Mouse (Mus musculus) adrenal gland, postnatal 25 days (tissue): Measurements from ENCODE around the gene Dao. TPM values are rescaled to one million over a fixed set of nuclear protein-coding genes. Genes with fewer than 3 reads are reported as not detected.

Source experiments
- DNase-seq: peaks from one replicate; pipeline ENCODE4 v3.0.0; 2021; ENCODE audit warnings: mixed read lengths
- total RNA-seq: library from RNA; stranded (reverse); gene quantifications from 2 replicates; pipeline ENCODE4 v1.2.3, GENCODE M21; 2021

Dao gene
- total RNA-seq, 1 experiment from 2014 or later, result not detected

DNA sequence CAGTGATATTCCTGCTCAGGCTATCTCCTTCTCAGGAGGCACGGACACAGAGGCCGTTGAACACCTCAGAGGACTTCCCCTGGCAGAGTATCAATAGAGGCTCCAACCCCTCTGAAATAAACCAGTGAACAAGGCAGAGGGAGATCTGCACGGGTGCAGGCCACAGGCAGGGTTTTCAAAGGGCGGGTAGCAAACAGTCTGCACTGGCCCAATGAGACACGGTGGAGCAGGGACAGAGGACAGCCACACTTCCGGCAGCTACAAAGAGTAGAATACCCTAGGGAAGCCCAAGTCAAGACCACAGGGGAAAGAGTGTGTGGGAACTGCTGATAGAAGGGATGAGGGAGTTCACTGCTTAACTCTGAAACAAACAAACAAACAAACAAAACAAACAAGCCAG is 20.0 kb upstream of the Dao start:
- no peak for DNase-seq

DNA sequence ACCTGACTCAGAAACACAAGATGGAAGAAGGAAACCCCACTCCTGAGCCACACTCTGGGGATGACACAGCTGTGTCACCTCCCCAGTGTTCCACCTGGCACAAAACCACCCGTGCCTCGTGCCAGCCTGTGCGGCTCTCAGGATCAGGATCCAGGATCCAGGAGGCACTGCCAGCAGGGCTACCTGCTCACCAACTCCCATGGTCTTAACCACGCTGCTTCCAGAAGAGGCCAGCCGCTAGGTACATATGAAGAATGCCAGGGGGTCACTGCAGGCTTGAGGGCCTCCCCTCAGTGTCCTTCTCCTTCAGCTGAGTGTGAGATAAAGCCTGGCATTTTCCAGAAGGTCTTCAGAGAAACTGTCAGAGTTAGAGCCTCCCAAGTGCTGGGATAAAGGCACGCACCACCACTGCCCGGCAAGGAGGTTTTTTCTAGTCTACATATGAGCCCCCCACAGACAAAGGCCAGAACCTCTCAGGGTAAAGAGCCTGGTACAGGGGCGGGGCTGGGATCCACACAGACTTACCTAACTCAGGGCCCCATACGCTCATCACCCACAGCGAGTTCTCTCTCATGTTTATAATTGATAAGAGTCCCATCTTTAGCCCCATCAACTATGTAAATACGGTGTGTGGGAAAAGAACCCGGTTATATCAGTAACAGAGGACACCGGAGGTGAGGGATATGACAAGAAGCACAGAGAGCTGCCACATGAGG is 19.3 kb upstream of the Dao start:
- DNase-seq, result no peak

DNA sequence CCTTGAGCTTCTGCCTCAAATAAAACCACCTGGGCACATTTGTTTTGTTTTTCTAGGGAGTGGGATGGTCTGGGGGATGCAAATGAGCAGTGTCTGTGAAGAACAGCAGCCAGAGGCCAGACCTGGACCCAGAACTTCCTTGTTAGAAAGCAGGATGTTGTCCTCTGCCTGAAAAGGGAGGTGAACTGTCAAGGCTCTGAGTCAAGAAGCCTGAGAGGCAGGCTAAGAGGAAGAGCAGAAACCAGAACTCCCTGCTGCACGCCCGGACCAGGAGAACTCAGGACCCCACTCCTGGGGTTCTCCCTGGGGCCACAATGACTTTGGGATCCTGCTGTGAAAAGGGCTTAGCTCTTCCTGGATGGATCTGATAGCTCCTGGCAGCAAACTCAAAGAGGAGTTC is 17.8 kb upstream of the Dao start:
- no peak for DNase-seq

DNA sequence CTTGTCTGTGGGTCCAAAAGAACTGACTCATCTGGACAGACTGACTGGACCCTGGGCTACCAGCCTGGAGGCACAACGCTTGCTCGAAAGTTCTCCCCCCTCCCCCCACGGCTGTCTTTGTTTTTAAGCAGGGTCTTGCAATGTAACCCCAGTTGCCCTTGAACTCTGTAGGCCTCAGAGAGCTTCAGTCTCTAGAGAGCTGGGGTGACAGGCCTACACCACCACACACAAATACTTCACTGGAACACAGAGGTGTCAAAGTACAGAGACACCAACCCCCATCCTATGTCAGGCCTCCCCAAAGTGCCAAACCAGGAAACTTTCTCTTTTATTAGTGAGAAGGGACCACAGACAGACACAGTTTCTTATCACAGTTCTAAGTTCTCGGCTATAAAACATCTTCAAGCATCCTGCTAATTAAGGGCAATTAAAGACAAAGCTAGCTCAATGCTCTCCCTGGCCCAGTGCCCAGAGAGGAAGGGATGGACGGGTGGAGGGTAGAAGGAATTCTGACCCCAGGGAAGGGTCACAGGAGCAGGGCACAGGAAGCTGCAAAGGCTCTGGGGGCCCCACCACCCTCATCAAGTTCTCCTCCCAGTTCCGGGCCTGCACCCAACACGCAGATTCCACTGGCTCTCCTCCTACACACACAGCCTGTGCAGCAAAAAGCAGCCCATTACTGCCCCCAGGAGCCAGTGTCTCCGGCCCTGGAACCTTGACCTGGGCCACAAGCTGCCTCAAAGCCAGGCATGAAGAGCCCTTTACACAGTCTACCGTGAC is 17.1 kb upstream of the Dao start:
- peak; percentile 39 for DNase-seq

DNA sequence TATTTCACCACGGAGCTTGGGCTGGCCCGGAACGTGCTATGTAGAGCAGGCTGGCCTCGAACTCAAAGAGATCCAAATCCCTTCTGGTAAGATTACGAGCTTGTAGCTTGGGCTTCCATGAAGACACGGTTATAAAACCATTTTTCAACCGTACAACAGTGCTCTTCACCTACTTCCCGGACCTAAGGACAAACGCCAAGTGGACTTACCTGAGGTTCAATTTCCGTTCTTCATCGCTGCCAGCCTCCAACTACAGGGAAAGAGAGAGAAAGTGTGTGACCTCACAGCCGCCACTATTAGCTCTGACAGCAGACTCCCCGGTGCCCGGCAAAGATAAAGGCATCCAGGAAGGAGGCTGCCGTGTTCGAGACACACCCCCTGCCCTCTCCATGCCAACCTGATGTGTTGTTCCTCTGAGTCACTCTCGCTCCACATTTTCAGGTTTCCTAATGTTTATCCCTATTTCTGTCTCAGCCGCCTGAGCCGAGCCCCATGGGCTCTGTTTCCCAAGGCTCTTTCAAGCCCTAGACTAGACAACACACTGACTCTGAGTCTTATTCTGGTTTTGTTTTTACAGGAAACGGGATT is 14.0 kb upstream of the Dao start:
- DNase-seq, result peak; percentile 40

DNA sequence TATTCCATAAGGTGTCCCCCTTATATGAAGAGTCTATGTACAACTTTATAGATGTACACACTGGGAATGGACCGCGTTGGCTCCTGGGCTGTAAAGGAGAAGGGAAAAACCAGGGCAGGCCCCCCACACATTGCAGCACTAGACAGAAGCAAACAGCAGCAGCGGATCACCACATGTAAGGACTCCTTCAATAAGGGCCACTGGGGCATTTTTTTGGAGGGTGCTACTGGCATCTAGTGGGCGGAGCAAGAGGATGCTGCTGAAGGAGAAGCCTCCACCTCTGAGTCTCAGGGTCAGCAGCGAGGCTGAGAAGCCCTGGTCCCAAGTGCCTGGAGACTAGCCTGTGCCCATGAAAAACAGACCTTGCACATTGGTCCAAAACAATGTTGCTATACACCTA is 12.9 kb upstream of the Dao start:
- no peak for DNase-seq

DNA sequence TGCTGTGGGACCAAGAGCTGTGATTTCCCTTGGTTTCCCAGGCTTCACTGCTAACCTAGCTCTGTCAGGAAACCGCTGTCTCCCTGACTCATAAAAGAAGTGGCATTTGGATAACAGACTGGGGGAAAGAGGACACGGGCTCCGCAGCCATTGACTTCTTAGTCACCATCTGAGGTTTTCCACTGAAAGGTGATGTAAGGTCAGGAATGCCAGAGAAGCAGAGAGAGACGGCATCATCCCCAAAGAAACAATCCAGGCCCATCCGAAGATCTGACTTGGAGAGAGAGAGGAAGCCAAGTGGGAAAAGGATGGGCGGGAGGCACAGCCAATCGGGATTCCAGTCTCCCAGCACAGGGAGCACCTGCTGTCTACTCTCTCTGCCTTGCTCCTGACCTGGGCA is 12.4 kb upstream of the Dao start:
- DNase-seq, result no peak

DNA sequence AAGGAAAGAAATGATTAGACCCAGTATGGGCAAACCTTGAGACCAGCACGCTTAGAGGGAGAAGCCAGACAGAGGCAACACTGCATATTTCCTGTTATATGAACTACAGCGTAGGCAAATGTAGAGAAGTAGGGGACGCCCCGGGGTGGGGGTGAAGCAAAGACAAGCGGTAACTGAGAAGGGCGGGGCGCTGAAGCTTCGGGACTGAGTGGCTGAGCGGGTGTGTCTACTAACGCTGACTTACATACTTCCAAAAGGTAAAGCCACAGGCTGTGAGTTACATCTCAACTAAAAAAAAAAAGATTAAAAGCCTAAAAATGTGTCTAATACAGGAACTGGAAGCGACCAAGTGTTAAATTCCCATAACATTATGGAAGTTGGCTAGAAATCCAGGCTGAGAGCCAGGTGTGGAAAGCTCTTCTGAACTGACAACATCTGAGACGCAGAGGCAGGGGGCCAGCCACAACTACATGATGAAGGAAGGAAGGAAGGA is 11.1 kb upstream of the Dao start:
- no peak for DNase-seq

DNA sequence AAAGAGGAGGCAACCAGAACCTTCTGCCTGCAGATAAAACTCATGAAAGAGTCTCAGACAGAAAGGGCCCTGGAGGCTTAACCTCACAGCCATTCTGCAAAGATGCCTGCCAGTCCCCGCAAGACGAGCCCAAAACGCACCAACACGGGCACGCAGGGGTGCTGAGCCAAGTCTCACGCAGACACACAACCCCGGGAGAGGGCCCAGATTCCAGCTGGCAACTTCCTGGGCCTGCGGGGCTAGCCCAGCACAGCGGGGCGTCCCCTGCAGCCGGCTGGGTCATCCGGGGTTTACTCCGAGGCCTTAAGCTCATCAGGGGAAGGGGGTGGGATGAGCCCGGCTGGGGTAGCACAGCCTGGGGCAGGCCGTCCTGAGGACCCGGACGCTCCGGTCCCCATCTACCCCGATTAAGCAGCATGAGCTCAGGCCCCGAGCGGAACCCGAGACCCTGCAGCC is 10.4 kb upstream of the Dao start:
- DNase-seq, result peak; percentile 44

DNA sequence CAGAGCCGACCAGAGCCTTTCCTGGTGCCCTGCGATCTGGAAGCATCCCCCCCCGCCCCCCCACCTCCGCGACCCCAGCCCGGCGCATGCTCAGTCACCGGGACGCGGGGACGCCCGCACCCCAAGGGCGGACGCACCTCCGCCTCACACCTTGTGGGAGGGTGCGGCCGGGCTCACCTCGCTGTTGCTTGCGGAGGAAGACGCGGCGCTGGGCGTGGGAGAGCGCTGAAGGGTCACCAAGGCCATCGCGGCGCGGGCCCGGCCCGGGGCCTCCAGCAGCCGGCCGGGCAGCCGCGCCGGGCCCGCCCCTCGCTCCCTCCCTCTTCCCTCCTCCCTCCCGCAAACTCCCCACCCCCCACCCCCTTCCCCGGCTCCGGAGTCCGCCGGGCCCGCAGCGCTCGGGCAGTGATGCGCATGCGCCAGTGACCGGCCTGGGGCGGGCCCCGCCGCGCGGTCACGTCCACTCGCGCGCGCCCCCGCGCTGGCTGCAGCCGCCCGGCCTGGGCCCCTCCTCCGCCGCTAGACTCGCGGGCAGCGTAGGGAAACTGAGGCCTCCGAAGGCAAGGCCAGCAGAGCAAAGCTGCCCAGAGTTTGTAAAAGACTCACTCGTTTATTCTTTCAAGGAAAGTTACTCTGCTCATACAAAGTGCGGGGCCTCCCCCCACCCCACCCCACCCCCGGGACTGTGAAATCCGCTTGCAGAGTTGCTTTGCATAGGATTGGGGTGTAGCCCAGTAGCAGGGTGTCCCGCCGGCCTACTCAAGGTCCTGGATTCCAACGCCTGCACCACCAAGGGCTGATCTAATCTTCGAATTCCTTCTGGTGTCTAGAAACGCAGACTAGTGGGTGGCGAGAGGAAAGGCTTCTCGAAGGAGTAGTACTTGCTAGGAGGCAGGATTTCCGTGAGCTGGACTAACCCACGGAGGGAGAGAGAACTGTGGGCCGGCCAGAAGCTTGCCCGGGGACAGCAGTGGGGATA is 9.7 kb upstream of the Dao start, which contains the start of gene Ssh1:
Ssh1 (minus strand) TSS at position 408 of the 979 bp plus-strand sequence.
- peak; percentile 95 for DNase-seq

DNA sequence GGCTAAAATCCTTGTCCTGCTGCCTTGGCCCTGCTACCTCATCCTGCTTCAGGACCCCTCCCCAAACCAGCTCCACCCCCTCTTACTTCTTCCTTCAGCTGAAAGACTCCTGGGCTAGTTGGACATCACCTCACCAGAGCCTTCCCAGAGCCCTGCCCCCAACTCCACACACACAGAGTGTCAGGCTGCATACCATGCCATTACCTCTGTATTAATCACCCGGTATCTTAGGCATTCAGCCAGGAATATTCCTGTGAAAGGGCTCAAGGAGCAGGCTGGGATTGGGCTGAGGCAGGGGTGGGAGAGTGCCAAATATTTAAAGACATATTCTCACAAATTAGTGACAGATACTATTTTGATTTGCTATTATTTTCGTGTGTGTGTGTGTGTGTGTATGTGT is 7.0 kb upstream of the Dao start:
- DNase-seq, result no peak

DNA sequence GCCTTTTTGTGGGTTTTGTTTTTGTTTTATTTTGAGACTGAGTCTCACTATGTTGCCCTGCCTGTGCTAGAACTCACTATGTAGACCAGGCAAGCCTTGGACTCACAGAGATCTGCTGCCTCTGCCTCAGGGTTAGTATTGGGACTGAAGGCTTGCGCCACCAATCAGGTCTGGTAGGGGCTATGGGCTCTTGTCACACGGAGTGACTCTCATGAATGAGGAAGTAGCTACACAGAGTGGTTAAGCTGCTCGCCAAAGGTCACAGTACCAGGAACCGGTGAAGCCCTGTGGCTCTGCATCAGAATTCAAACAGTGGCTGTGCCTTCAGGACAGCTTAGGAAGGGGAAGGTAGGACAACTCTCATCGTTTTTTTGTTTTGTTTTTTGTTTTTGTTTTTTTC is 4.1 kb upstream of the Dao start:
- DNase-seq, result no peak

DNA sequence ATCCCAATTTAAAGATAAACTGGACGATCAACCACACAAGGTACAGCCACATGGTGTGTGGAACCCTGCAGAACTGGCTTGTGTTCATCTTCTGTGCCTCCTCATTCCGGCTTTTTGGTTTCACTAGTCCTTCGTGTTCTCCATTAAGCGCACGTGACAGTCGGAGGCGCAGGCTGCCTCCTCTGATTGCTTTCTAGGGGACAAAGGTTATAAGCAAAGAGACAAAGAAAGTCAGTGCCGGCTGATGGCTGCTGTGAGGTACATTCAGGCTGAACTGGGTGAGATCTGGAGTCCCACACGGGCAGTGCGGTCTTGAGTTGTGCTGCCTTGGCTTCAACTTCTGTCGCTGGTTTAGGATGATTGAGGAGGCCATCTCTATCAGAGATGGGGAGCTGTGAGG is 1.1 kb downstream of the Dao start:
- no peak for DNase-seq

DNA sequence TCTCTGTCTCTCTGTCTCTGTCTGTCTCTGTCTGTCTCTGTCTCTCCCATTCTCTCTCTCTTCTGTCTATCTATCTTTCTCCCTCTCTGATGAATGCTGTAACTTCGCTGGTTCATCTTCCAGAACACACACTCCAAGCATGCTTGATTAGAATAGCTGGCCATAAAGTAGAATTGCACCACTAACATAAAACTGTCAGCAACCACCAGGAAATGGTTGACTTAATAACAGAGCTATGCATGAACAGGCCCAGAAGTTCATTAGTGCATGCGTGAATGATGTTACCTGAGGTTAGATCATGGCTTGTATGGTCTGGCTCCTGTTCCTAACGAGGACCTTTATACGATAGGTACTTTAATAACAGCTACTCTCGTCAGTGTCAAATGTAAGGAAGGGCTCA is 1.6 kb downstream of the Dao start:
- no peak for DNase-seq

DNA sequence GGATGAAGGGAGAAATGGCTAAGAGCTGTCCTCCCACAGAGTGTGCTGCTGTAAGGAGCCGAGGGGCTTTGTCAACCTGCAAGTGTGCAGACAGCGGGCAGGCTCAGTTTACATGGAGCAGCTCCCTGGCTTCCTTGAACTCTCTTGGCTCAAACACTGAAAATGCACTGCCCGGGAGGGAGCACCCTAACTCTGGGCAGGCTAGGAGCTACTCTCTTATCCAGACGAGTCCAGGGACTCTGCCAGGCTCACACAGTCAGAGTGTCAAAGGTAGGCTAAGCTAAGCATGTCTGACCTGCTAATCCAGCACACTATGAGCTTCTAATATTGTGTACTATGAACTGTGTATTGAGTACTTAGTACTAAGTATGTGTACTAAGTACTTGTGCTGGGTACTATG is 3.5 kb downstream of the Dao start:
- DNase-seq, result no peak

DNA sequence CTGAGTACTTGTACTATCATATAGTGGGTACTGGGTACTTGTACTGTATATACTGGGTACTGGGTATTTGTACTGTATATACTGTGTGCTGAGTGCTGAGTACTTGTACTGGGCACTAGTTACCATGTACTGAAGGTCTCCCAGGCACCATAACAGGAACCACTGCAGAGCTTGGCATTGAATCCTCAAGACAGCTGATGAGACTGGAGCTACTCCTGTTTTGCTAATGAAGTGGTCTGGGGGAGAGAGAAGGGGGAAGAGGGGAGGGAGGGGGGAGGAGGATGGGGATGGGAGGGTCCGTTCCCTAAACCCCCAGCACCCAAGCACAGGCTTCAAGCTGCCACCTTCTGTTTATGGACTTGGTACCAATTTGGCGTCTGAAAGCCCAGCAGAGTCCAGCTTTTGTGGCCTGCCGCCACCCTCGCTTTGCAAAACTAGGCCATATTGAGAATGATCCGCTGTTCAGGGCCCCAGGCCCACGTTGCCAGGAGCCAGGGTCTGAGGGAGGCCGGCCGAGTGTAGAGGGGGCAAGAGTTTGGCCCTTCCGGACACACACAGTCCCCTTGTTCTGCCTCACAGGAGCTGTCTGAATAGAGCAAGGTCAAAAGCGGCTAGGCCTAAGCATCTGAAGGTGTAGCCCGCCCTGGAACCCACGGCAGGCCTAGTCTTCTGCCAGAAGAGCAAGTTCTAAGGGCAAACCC is 4.4 kb downstream of the Dao start:
- DNase-seq, result no peak

DNA sequence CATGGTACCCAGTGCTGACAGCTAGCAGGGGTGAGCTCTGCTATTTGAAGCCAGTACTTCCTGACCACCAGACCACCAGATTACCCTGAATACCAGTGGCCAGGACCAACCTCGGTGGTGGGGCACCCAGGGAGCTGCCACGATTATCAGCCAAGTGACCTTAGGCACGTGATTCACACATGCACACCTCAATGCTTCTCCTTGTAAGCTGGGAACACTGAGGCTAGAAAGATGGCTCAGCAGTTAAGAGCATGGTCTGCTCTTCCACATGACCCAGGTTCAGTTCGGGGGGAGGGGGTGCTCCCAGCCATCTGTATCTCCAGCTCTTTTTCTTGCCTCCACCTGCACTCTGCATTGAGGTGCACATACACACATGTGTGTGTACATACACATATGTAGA is 5.5 kb downstream of the Dao start:
- no peak for DNase-seq

DNA sequence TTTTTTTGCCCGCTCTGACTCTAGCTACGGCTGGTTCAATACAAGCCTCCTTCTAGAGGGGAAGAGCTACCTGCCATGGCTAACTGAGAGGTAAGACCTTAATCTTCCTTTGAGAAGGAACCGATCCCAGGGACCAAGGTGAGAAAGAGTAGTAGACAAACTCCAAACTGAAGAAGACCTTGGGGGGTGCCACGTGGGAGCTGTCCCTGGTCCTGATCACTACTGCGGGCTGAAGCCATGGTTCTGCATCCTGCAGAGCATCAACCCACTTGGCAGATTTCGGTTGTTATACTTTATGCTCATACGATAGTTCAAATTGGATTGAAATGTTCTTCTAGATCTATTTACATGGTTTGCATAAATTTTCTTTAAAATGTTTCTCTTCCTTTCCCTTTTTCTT is 11.6 kb downstream of the Dao start:
- peak; percentile 29 for DNase-seq

DNA sequence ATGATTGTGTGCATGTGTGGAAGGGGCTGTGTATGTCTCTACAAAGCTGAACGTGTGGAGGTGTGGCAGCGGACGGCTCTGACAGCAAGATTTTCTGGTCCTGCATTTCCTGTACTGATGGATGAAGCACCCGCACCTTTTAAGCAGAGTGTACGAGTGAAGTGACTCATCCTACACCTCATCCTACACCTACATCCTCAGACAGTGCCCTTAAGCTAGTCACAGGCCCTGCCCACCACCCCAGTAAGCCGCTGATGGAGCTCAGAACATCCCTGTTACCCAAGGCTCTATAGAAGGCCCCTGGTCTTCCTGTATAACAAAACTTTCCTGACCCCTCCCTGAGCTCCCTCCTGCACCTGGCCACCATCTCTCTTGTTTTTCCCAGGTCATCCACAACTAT is 20.9 kb downstream of the Dao start:
- no peak for DNase-seq

DNA sequence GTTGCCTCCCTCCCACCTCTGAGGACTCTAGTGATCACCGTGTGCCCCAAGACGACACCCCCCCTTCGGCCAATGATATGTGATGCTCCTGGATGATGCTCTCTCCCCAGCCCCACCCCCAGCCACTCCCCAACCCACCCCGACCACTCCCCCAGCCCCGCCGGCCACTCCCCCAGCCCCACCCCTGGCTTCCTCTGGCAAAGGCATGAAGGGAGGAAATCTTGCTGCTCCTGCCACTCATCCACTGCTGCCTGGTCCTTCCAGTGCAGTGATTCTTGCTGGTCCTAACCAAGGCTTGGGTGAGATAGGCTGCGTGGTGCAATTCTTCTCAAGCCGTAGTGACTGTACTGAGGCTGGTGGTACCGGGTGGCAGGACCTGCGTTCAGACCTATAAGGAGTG is 21.4 kb downstream of the Dao start:
- DNase-seq, result no peak

DNA sequence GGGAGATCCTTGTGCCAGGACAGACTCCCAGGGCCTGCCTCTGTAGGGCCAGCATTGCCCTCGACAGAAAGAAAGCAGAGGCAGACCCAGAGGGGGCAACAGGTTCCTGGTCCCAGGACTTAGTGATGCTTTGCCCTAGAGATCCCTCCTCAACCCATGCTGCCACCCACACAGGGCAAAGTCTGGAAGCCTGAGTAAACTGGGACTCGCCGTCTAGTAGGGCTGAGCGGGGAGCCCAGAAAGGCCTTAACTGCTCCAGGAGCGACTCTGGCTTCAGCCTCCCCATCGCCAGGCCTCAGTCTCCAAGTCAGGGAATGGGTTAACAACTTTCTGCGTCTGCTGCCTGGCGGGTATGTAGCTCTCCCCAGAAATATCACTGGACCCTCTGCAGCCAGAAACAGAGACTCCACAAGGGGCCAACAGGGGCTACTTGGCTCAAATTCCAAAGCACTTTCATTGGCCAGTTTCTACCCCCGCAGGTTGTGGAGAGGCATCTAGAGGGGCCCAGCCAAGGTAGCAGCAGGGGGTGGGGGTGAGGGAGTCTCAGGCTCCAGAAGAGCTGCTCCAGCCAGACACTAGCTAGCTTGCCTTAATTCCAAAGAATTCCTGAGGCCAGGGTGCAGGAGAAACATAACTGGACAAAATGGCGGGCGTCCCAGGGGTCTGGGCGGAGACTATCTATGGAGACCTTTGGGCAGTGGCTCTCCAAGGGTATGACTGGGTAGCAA is 23.9 kb downstream of the Dao start:
- DNase-seq, result no peak
